Mouse (Mus musculus) adrenal gland, postnatal 14 days (tissue): ENCODE results near the gene Rps6ka5. TPM values are rescaled to one million over a fixed set of nuclear protein-coding genes. Genes with fewer than 3 reads are reported as not detected.

Experiments
- DNase-seq: peaks from one replicate; pipeline ENCODE4 v3.0.0; 2021; ENCODE audit warnings: mixed read lengths
- long read RNA-seq, 2 experiments: library from polyadenylated mRNA; stranded (forward); transcript quantifications; one replicate each; pipeline ENCODE4 v2.0.0; 2021
- total RNA-seq: library from RNA; stranded (reverse); gene quantifications from 2 replicates; pipeline ENCODE4 v1.2.3, GENCODE M21; 2021

The Rps6ka5 gene
- 11.2 and 12.6 TPM in 2 replicates for total RNA-seq
- long read RNA-seq, experiment 1, full-length matches to known transcripts: 1 of 2 reads
- long read RNA-seq, experiment 1, partial matches to known transcripts: 0 of 2 reads
- long read RNA-seq, experiment 1, other reads (novel, unspliced or antisense): 1 of 2 reads
- long read RNA-seq, experiment 2, full-length matches to known transcripts: 3 of 3 reads
- long read RNA-seq, experiment 2, partial matches to known transcripts: 0 of 3 reads
- long read RNA-seq, experiment 2, other reads (novel, unspliced or antisense): 0 of 3 reads

GRCm38 (mm10) chr12:100726651-100727050 is at the start of gene Rps6ka5:
Gene Rps6ka5 (minus strand): TSS chr12:100726983.
- DNase-seq: no peak

DNA sequence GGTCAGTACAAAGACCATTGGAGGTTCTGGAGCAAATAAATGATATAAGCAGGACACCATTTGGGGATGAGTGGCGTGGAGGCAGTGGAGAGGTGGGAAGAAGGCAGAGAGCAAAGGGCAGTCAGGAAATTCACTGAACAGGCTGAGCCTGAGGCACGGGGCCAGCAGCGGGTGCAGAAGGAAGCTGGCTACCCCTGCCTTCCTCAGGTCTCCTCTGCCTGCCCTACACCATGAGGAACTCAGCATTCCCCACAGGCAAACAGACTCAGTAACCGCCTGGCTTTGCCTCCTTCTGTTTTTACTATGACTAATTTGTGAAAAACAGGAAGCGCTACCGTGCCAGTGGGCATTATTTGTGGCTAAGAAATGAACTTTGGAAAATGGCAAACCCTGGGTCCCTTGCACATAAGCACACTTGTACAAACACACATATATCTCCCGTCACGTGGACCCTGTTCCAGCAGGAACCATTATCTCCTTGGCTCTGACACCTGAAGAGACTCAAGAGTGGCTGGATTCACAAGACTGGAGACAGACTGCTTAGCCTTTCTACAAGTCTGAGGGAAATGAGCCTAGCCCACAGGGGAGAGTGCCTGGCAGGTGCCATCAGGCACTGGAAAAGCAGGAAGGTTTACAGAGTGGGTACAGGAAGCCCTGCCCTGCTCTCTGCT is 49.3 kb upstream of the Rps6ka5 start:
- DNase-seq: peak; percentile 39

DNA sequence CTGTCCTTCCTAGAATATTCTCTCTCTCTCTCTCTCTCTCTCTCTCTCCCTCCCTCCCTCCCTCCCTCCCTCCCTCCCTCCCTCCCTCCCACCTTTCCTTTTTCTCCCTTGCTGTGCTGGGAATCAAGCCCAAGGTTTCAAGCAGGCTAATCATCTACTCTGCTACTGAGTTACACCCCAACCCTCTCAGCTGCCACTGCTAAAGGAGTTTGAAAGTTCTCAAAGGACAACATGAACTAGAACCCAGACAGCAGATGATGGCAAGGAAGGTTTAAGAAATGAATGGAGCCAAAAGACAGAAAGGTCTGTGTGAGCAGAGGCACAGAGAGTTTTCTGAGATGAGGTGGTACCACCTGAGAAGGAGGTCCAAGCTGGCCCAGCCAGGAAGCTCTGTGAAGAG is 48.5 kb upstream of the Rps6ka5 start:
- DNase-seq: no peak

GRCm38 (mm10) chr12:100774756-100775155 is 48.0 kb upstream of the Rps6ka5 start:
- peak; percentile 39 for DNase-seq

DNA sequence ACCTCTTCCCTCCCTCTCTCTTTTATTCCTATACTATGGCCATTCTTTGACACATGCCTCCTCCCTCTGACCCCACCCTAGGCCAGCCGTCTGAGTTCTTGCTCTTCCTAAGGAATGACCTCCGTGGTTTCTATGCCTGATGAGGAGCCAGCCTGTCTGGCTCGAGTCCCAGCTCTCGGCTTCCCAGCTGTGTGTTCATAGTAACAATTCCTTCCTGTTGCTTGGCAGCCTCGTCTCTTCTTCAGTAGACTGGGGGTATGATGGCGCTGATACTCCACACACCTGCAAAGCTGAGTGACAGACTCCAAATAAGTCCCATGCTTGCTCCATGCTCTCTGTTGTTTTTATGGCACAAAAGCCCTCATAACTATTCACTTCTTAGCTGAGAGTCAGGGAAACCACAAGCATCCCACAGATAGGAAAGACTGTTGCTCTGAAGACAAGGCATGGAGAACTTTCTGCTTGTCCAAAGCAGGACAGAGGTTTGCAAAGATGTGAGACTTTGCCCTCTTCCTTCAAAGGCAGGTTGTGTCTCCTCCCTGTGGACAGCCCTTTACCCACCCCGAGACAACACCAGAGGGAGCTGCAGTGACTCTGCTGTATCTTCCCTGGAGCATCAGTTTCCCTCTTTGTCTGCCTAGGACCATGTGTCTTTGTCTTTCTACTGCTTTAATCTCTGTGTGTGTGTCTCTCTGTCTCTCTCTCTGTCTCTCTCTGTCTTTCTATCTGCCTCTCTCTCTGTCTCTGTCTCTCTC is 45.6 kb upstream of the Rps6ka5 start:
- peak; percentile 63 for DNase-seq

DNA sequence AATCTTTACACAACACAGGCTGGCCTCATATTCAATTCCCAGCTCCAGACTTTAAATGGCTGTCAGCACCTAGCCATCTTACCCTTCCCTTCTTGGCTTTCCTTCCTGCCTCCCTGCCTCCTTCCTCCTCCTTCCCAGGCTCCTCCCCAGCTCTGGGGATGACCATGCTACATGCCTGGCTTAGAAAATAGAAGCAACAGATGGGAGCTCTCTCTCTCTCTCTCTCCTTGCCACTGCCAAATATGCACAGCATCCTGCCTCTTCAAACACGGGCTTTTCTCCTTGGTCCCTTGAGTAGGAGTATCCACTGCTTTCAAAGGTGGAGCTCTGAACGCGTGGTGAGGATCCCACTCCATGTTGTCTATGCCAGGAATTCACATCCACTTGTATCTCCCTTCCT is 44.0 kb upstream of the Rps6ka5 start:
- DNase-seq: no peak

GRCm38 (mm10) chr12:100769871-100770270 is 43.1 kb upstream of the Rps6ka5 start:
- DNase-seq: no peak

GRCm38 (mm10) chr12:100764329-100765018 is 37.7 kb upstream of the Rps6ka5 start:
- DNase-seq: no peak

- DNase-seq: no peak
These were observed 36.1 kb upstream of the Rps6ka5 start for GRCm38 (mm10) chr12:100762663-100763425.

DNA sequence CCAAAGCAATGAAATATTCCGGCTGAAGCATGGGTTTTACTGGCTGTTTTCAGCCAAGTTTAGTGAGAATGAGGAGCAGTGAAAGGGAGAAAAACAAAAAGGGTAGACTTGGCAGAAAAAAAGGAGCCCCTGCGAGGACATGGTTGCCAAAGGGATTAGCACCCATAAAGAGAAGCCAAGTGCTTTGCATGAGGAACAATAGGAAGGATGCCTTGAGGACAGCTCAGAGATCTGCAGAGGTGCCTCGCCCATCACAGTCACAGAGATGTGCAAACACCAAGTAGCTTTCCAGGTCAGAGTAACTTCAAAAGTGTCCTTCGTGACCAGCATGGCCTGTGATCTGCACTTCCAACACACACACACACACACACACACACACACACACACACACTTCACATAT is 30.6 kb upstream of the Rps6ka5 start:
- DNase-seq: no peak

GRCm38 (mm10) chr12:100753716-100754115 is 26.9 kb upstream of the Rps6ka5 start:
- DNase-seq: peak; percentile 25

DNA sequence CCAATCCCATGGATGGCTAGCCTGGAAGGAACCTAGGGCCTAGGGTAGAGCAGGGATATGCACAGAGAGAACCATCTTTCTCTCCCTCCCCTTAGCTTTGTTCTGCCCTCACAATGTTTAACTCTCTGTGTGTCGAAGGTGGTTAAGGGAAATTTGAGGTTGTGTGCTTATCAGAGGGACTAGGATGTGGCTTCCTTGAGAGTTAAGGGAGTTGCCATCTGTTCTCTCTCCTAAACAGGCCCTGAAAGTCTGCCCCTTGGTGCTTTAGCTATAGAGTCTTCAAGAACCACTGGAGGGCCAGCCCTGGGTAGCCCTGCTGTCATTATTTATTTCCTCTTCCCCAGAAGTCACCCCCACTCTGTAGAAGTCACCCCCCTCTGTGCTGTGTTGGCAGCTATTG is 26.2 kb upstream of the Rps6ka5 start:
- no peak for DNase-seq

- DNase-seq: no peak
These were observed 15.7 kb upstream of the Rps6ka5 start for GRCm38 (mm10) chr12:100742468-100742867.

DNA sequence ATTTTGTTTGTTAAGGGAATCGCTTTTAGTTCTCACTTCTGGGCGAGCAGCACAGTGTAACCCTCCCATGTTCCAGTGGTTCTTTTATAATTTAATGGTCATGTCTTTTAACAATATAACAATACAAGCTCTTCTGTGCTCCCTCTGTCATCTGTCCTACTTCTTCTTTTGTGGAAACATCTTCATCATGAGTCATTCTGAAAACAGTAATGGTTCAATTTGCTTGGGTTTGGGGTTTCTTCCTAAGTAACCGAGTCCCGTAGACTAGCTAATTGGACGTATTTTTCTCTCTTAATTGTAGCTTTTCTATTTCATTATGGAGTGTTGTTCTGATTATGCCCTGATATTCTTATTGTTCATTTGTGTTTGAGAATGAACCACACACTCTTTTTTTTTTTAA is 13.5 kb upstream of the Rps6ka5 start:
- DNase-seq: no peak

DNA sequence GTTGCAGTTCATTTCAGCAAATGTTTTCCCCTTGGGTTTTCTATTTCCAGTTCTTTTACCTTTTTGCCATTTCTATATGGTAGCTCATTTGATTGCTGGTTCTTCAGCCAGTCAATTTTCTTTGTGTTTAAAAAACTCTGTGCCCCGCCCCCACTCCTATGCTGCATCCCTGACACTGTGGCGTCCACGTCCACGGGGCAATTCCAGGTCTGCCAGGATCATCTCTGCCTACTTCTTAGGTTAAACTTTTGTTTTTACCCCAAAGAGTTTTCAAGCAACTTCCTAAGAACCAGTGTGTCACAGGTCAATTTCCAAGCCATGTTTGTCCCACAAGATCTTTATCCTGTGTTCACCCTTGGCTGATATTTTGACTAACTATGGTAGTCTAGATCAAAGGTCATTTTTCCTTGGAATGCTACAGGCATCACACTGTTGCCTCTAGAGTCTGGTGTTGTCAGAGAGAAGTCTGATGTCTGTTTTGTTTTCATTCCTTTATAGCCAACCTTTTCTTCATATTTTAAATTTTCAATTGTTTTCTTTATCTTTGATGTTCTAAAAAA is 12.3 kb upstream of the Rps6ka5 start:
- DNase-seq: no peak

- no peak for DNase-seq
These were observed 11.7 kb upstream of the Rps6ka5 start for GRCm38 (mm10) chr12:100738498-100738897.

GRCm38 (mm10) chr12:100735581-100735980 is 8.8 kb upstream of the Rps6ka5 start:
- DNase-seq: no peak

DNA sequence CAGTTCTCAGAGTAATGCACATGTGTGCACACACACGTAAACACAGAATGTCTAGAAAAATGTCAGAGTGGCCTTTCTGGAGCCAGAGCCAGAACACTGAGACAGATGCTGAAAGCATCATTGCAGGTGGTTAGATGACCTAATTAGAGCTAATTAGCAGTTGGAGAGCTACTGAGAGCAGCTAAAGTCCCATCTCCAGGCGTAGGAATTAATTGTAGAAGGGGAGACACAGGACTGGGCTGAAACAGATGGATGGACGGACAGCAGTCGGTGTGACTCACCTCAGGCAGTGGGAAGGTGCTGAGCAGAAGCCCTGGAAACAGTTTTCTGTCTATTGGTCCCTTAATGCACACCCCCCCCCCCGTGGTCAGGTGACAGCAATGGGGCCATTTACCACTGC is 8.4 kb upstream of the Rps6ka5 start:
- no peak for DNase-seq

- DNase-seq: no peak
These were observed 2.1 kb upstream of the Rps6ka5 start for GRCm38 (mm10) chr12:100728646-100729485.

GRCm38 (mm10) chr12:100727891-100728290 is 1.1 kb upstream of the Rps6ka5 start:
- no peak for DNase-seq

GRCm38 (mm10) chr12:100725458-100725786 is 1.4 kb downstream of the Rps6ka5 start:
- no peak for DNase-seq
